Mouse (Mus musculus) G1E (cell line): ENCODE data around the gene Mettl3. TPM values are rescaled to one million over a fixed set of nuclear protein-coding genes. Genes with fewer than 3 reads are reported as not detected.

Source experiments
- ATAC-seq: 2 replicates; pipeline ENCODE4 v1.8.0; 2016; ENCODE audit warnings: mild to moderate bottlenecking; ENCODE audit not compliant: insufficient number of reproducible peaks, poor library complexity, low FRiP score, severe bottlenecking; ENCODE audit errors: extremely low read depth
- DNase-seq: peaks from one replicate; pipeline ENCODE4 v3.0.0; 2012; ENCODE audit warnings: low spot score
- H3K27me3 ChIP-seq: 2 replicates; pipeline ENCODE4 v1.6.1; 2012; ENCODE audit warnings: mild to moderate bottlenecking, low read length, inconsistent platforms; ENCODE audit not compliant: insufficient read depth
- H3K36me3 ChIP-seq: replicated peaks from 2 replicates; pipeline ENCODE3; 2012; ENCODE audit warnings: mild to moderate bottlenecking, inconsistent platforms
- H3K4me1 ChIP-seq: 2 replicates; pipeline ENCODE4 v1.6.1; 2012; ENCODE audit warnings: low read depth, low read length, inconsistent platforms, mixed read lengths; ENCODE audit not compliant: insufficient read depth
- H3K4me3 ChIP-seq: 2 replicates; pipeline ENCODE4 v1.5.1; 2012; ENCODE audit warnings: low read depth, mild to moderate bottlenecking, inconsistent platforms, low read length, moderate library complexity, mixed read lengths
- H3K9me3 ChIP-seq: replicated peaks from 2 replicates; pipeline ENCODE4 v1.6.1; 2012; ENCODE audit warnings: inconsistent platforms
- CTCF ChIP-seq: IDR thresholded peaks from 2 replicates; pipeline ENCODE4 v1.5.1; 2012; ENCODE audit warnings: low read depth, low read length, inconsistent platforms, mixed read lengths
- GATA1 ChIP-seq: IDR thresholded peaks from 2 replicates; pipeline ENCODE4 v1.6.1; 2012; ENCODE audit warnings: borderline replicate concordance, low read length, inconsistent platforms, mixed read lengths
- GATA2 ChIP-seq: IDR thresholded peaks from 2 replicates; pipeline ENCODE4 v1.6.1; 2012; ENCODE audit warnings: low read depth, low read length, inconsistent platforms, borderline replicate concordance
- POLR2AphosphoS5 ChIP-seq: IDR thresholded peaks from 2 replicates; pipeline ENCODE4 v1.6.1; 2012; ENCODE audit warnings: low read depth, low read length, inconsistent platforms; ENCODE audit not compliant: insufficient replicate concordance
- TAL1 ChIP-seq: conservative IDR thresholded peaks from 2 replicates; pipeline ENCODE4 v1.6.1; 2012; ENCODE audit warnings: low read depth, low read length, inconsistent platforms, mixed read lengths
- polyA plus RNA-seq: library from polyadenylated mRNA; stranded (reverse); fragments of >175 nt; gene quantifications from 2 replicates; pipeline ENCODE4 v1.2.3, GENCODE M21; 2012
- total RNA-seq, 2 experiments: library from RNA; stranded (forward) in 1 of 2; stranded (reverse) in 1 of 2; fragments of 200-1000 nt in 1 of 2; fragments of >200 nt in 1 of 2; fragmentation: Nextera tagmentation in 1 of 2; gene quantifications; 2 replicates each; pipeline ENCODE4 v1.2.3; 2014 to 2017

Gene Mettl3
- total RNA-seq (2014; fragmentation: Nextera tagmentation) (71.6 and 74.2 TPM in 2 replicates), total RNA-seq (2017) (95.9 and 98.6 TPM in 2 replicates), polyA plus RNA-seq (10.4 and 16.5 TPM in 2 replicates)

DNA sequence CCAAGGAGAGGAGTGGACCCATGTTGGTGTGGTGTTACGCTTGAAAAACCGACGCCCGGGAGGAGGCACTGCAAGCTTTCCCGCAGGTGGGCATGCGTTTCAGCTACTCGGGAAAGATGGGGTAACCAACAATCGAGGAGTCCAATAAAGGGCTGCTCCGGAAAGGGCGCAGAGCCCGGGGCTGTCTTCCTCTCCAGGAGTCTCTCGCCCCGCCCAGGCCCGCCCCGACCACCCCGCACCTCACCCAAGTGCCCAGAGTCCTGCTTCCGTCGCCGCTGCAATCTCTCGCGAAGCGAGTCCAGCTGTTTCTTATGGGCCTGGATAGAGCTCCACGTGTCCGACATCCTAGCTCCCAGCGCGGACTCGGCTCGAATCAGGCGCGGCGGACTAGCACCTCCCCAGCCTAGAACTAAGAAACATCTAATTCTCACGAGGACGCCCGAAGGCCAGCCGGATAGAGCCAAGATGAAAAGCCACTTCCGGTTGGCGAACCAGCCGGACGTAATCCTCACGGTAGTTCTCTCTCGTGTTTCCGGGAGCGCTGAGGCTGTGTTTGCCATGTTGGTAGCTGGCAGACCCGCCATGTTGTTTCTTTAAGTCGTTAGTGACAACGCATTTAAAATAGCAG lies at the start of gene Mettl3:
Gene Mettl3 (minus strand): TSS at position 485 of the 628 bp plus-strand sequence.
- Histone ChIP-seq H3K4me3 (peak within 1 kb of the TSS; percentile 78), H3K9me3 (no peaks in the 10 kb centered on the region), H3K4me1 (peaks cover 27% of the 10 kb centered on the region), H3K36me3 (peaks cover 22% of the 10 kb centered on the region), H3K27me3 (no peaks in the 10 kb centered on the region)
- no peak for TF ChIP-seq GATA2
- no peak for TF ChIP-seq GATA1
- no peak for TF ChIP-seq CTCF
- no peak for TF ChIP-seq TAL1
- no peak; the same call in 1 of the 2 replicates for TF ChIP-seq POLR2AphosphoS5
- ATAC-seq (peak; percentile 65), DNase-seq (peak; percentile 71)

DNA sequence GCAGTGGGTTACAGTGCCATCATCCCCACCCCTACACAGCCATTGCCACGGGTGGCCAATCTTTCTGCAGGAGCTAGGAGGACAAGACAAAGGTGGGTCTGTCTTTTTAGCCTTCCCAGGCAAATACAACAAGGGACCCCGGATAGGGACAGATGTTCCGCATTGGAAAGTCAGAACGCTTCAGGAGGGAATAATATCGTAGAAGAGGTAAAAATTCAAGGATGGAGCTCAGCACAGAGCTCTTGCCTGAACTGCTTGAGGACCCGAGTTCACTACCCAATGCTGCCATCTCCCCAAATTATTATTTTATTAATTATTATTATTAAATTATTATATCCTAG lies 34.6 kb upstream of the Mettl3 start:
- no peak for DNase-seq
- Histone ChIP-seq H3K4me3 (no peak overlapping the region), H3K4me1 (peaks cover 13% of the 10 kb centered on the region), H3K27me3 (peaks cover 20% of the 10 kb centered on the region), H3K9me3 (peaks cover 2% of the 10 kb centered on the region; the same call in 1 of the 2 replicates), H3K36me3 (no peaks in the 10 kb centered on the region)
- no peak for ATAC-seq
- TF ChIP-seq POLR2AphosphoS5 (no peak), GATA1 (no peak), GATA2 (no peak), CTCF (no peak), TAL1 (no peak)

- TF ChIP-seq GATA1 = no peak
- peak; percentile 42; the same call in 1 of the 2 replicates for TF ChIP-seq CTCF
- no peak for ATAC-seq
- Histone ChIP-seq H3K36me3 (no peaks in the 10 kb centered on the region), H3K4me3 (no peak overlapping the region), H3K27me3 (peaks cover 20% of the 10 kb centered on the region), H3K9me3 (no peaks in the 10 kb centered on the region), H3K4me1 (peaks cover 13% of the 10 kb centered on the region)
- peak; percentile 27 for DNase-seq
Measured at GRCm38 (mm10) chr14:52338751-52339511, 34.0 kb upstream of the Mettl3 start.

- peaks cover 42% of the 10 kb centered on the region for H3K27me3 ChIP-seq
- ATAC-seq = no peak
- TF ChIP-seq GATA1 = no peak
- TF ChIP-seq POLR2AphosphoS5 = no peak
- TF ChIP-seq GATA2 = no peak
- no peak for TF ChIP-seq CTCF
- no peak for TF ChIP-seq TAL1
Measured at GRCm38 (mm10) chr14:52332171-52332570, 27.2 kb upstream of the Mettl3 start.

GRCm38 (mm10) chr14:52331069-52331750 lies 26.3 kb upstream of the Mettl3 start:
- no peak for TF ChIP-seq GATA2
- TF ChIP-seq POLR2AphosphoS5 = no peak
- TF ChIP-seq CTCF = no peak
- TF ChIP-seq TAL1 = no peak
- TF ChIP-seq GATA1 = no peak
- Histone ChIP-seq H3K27me3 (peaks cover 46% of the 10 kb centered on the region), H3K36me3 (no peaks in the 10 kb centered on the region), H3K9me3 (no peaks in the 10 kb centered on the region), H3K4me1 (no peaks in the 10 kb centered on the region), H3K4me3 (no peak overlapping the region)
- ATAC-seq (no peak), DNase-seq (no peak)

More at GRCm38 (mm10) chr14:52332171-52332570, 27.2 kb upstream of the Mettl3 start:
- Histone ChIP-seq H3K9me3 (no peaks in the 10 kb centered on the region), H3K36me3 (no peaks in the 10 kb centered on the region), H3K4me3 (no peak overlapping the region), H3K4me1 (no peaks in the 10 kb centered on the region)
- no peak for DNase-seq

DNA sequence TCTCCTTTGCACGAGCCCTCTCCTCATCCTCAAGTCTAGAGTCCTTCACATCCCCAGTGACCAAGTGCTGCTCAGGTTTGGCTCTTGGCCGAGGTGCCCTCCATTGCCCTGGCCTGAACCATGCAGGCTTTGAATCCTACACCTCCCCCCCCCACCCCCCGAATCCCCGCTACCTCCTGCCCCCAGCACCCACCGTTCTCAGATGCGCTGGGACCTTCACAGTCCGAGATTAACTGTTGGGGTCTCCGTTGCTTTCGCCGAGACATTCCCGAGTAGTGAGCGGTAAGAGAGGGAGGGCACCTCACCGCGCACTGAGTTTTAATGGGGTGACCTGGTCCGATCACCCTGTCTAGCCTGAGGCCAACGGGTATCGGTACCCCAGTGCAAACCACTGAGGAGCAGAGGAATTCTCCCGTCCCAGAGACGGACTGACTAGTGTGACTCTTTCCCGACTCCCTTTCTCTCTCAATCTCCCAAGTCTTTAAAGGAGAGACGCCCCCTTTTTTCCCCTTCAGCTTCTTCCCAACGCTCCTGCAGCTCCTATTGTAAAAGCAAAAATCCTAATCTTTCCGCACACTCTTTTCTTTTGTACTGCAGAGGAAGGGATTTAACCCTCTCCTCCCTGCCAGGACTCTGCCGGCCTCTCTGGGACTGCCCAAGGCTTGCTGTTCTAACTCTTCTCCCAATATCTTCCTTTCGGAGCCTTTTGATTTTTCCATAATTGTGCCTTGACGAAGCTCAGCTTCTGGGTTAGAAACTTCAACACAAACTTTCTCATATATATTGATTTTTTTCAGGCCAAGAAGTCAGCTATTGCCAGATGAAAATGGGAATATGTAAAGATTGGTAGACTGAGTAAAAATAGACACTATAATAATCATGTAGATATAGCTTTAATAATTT lies 23.2 kb upstream of the Mettl3 start, which contains the start of gene Sall2:
Gene Sall2 (minus strand): TSS at position 853 of the 903 bp plus-strand sequence.
- no peak within 1 kb of the TSS for H3K4me3 ChIP-seq
- peaks cover 63% of the 10 kb centered on the region for H3K27me3 ChIP-seq
- no peaks in the 10 kb centered on the region for H3K36me3 ChIP-seq
- no peaks in the 10 kb centered on the region for H3K4me1 ChIP-seq
- no peaks in the 10 kb centered on the region for H3K9me3 ChIP-seq
- TF ChIP-seq POLR2AphosphoS5 (no peak), GATA2 (no peak), CTCF (no peak), TAL1 (no peak)
- DNase-seq (no peak), ATAC-seq (no peak)
